Mouse (Mus musculus) adrenal gland, adult 18-20 months (tissue): ENCODE data around the gene Pced1b. TPM values are rescaled to one million over a fixed set of nuclear protein-coding genes. Genes with fewer than 3 reads are reported as not detected.

Experiments
- DNase-seq, 2 experiments: peaks; one replicate each; pipeline ENCODE4 v3.0.0; 2021 to 2022; ENCODE audit warnings: low spot score in 2 of 2
- total RNA-seq, 2 experiments: library from RNA; stranded (reverse); gene quantifications; 1 replicate in 1 of 2; 2 replicates in 1 of 2; pipeline ENCODE4 v1.2.3; 2021

Gene Pced1b
- total RNA-seq, 2 experiments from 2014 or later: 15.9 to 17.9 TPM

- no peak for DNase-seq
Measured at GRCm38 (mm10) chr15:97256411-97256810, 9.5 kb downstream of the Pced1b start.

- DNase-seq: no peak
Measured at GRCm38 (mm10) chr15:97257206-97257775, 10.4 kb downstream of the Pced1b start.

- DNase-seq: no peak
Measured at GRCm38 (mm10) chr15:97258483-97259230, 11.8 kb downstream of the Pced1b start.

- no peak for DNase-seq
Measured at GRCm38 (mm10) chr15:97259300-97259699, 12.4 kb downstream of the Pced1b start.

- DNase-seq: no peak
Measured at GRCm38 (mm10) chr15:97259968-97260597, 13.2 kb downstream of the Pced1b start.

- no peak for DNase-seq
Measured at GRCm38 (mm10) chr15:97262251-97262650, 15.3 kb downstream of the Pced1b start.

GRCm38 (mm10) chr15:97266236-97266845 lies 19.4 kb downstream of the Pced1b start:
- no peak for DNase-seq

GRCm38 (mm10) chr15:97267094-97267695 lies 20.3 kb downstream of the Pced1b start:
- DNase-seq: no peak

- DNase-seq: no peak
Measured at GRCm38 (mm10) chr15:97271985-97272697, 25.2 kb downstream of the Pced1b start.

GRCm38 (mm10) chr15:97272831-97273230 lies 25.9 kb downstream of the Pced1b start:
- no peak for DNase-seq

- no peak for DNase-seq
Measured at GRCm38 (mm10) chr15:97275626-97276395, 28.9 kb downstream of the Pced1b start.

- DNase-seq: no peak
Measured at GRCm38 (mm10) chr15:97276660-97277153, 29.8 kb downstream of the Pced1b start.

- no peak for DNase-seq
Measured at GRCm38 (mm10) chr15:97277328-97277727, 30.4 kb downstream of the Pced1b start.

- no peak for DNase-seq
Measured at GRCm38 (mm10) chr15:97278340-97278948, 31.5 kb downstream of the Pced1b start.

GRCm38 (mm10) chr15:97280131-97280530 lies 33.2 kb downstream of the Pced1b start:
- DNase-seq: no peak

GRCm38 (mm10) chr15:97280776-97281175 lies 33.9 kb downstream of the Pced1b start:
- no peak for DNase-seq

- no peak for DNase-seq
Measured at GRCm38 (mm10) chr15:97281712-97282571, 35.0 kb downstream of the Pced1b start.

GRCm38 (mm10) chr15:97282572-97282881 lies 35.6 kb downstream of the Pced1b start:
- peak in 1 of 2 experiments; percentile 6 for DNase-seq

GRCm38 (mm10) chr15:97284201-97284600 lies 37.3 kb downstream of the Pced1b start:
- DNase-seq: no peak
